28 mouse cellular contexts compared by ENCODE assay signal in genomic region chr4:34823901-34824300, GRCm38 (mm10). TPM values are rescaled to one million over a fixed set of nuclear protein-coding genes. Genes with fewer than 3 reads are reported as not detected.
DNase-seq lines count a peak whose midpoint lies in the region; ATAC-seq and TF ChIP-seq lines count a peak whose summit lies in the region.
"Had no signal": no experiment of that assay in that cellular context is flagged by ENCODE, and none has a peak within 500 bp of the region (broad histone marks: within the 10 kb centered on the region; RNA-seq: fewer than 3 reads in every experiment).

No protein-coding gene starts in this region.

- H3K36me3 ChIP-seq in forebrain, embryonic 14.5 days (ENCODE audit: control insufficient read depth, insufficient read depth, low read length) = peaks cover 14% of the 10 kb centered on the region
- H3K36me3 ChIP-seq in forebrain, embryonic 15.5 days = peaks cover 8% of the 10 kb centered on the region
- peaks cover 8% of the 10 kb centered on the region for H3K36me3 ChIP-seq in heart, embryonic 15.5 days
- H3K36me3 ChIP-seq in heart, embryonic 10.5 days = peaks cover 18% of the 10 kb centered on the region
- peaks cover 8% of the 10 kb centered on the region; the same call in 1 of the 2 replicates for H3K36me3 ChIP-seq in kidney, postnatal 0 days (ENCODE audit: insufficient read depth, low read length)
- H3K36me3 ChIP-seq in neural tube, embryonic 15.5 days = peaks cover 8% of the 10 kb centered on the region

- H3K4me2 ChIP-seq in forebrain, embryonic 14.5 days (ENCODE audit: low read length) = no peak overlapping the region
- no peak overlapping the region for H3K4me2 ChIP-seq in forebrain, embryonic 15.5 days (replicated peaks)
- H3K4me2 ChIP-seq in heart, embryonic 15.5 days = no peak overlapping the region
- H3K4me2 ChIP-seq in kidney, postnatal 0 days (ENCODE audit: low read length) = no peak overlapping the region
- no peak overlapping the region for H3K4me2 ChIP-seq in neural tube, embryonic 15.5 days
- H3K4me2 ChIP-seq: hindbrain, embryonic 15.5 days; kidney, embryonic 15.5 days; limb, embryonic 15.5 days; liver, embryonic 13.5 days; midbrain, embryonic 12.5 days; neural tube, embryonic 13.5 days had no signal

- peak; percentile 38 for DNase-seq in forebrain, embryonic 14.5 days (ENCODE audit: low spot score)
- no peak for DNase-seq in heart, embryonic 10.5 days (ENCODE audit: low spot score)
- DNase-seq in kidney, postnatal 0 days (ENCODE audit: low spot score) = peak; percentile 4
- DNase-seq in kidney, postnatal 10 days = no peak
- peak; percentile 70 for DNase-seq in telencephalon, adult 2 months (ENCODE audit: low read depth, low spot score)
- DNase-seq: adrenal gland, adult 2 months; adrenal gland, postnatal 36 days; gastrocnemius, adult 2 months; gastrocnemius, postnatal 36 days; kidney, adult 18-20 months; kidney, postnatal 4 days; liver, embryonic 13.5 days; lung, adult 18-20 months; lung, postnatal 4 days; retina, postnatal 1 day; right cerebral cortex, postnatal 14 days had no signal

- no peak for ATAC-seq in forebrain, embryonic 14.5 days
- ATAC-seq in forebrain, embryonic 15.5 days (replicated peaks) = no peak
- ATAC-seq in heart, embryonic 15.5 days (replicated peaks; ENCODE audit: insufficient number of reproducible peaks, insufficient read depth, low FRiP score, low read depth) = no peak
- ATAC-seq in kidney, postnatal 0 days (replicated peaks; ENCODE audit: low FRiP score, low read depth) = no peak
- no peak for ATAC-seq in neural tube, embryonic 15.5 days (ENCODE audit: low FRiP score)
- ATAC-seq: activated CD4-positive, CD25-positive, alpha-beta regulatory T cell, adult 4 months; lung, postnatal 0 days had no signal

- no peak for TF ChIP-seq CTCF in kidney, postnatal 0 days (IDR thresholded peaks at IDR 0.05; ENCODE audit: low read depth)

- WGBS in forebrain, embryonic 14.5 days = 79% methylated on average over 1 of the region's 1 CpGs
- WGBS in forebrain, embryonic 15.5 days = 78% methylated on average over 1 of the region's 1 CpGs
- WGBS in heart, embryonic 15.5 days = 93% methylated on average over 1 of the region's 1 CpGs
- 97% methylated on average over 1 of the region's 1 CpGs for WGBS in heart, embryonic 10.5 days
- WGBS in kidney, postnatal 0 days = 84% methylated on average over 1 of the region's 1 CpGs
- 84% methylated on average over 1 of the region's 1 CpGs for WGBS in neural tube, embryonic 15.5 days

- H3K9ac ChIP-seq in forebrain, embryonic 14.5 days (ENCODE audit: low read length) = no peak overlapping the region
- no peak overlapping the region for H3K9ac ChIP-seq in forebrain, embryonic 15.5 days (replicated peaks)
- no peak overlapping the region for H3K9ac ChIP-seq in heart, embryonic 15.5 days
- H3K9ac ChIP-seq in kidney, postnatal 0 days (ENCODE audit: low read depth, low read length) = no peak overlapping the region
- no peak overlapping the region for H3K9ac ChIP-seq in neural tube, embryonic 15.5 days (replicated peaks)
- H3K9ac ChIP-seq: hindbrain, embryonic 15.5 days; kidney, embryonic 15.5 days; limb, embryonic 15.5 days; liver, embryonic 13.5 days; midbrain, embryonic 12.5 days; neural tube, embryonic 13.5 days had no signal

- 0 out of 2 replicates have a peak, but pooled peaks cover 2% of the 10 kb centered on the region for H3K4me1 ChIP-seq in forebrain, embryonic 14.5 days (ENCODE audit: control insufficient read depth, insufficient read depth, low read length)
- peaks cover 5% of the 10 kb centered on the region; the same call in 1 of the 2 replicates for H3K4me1 ChIP-seq in forebrain, embryonic 15.5 days
- H3K4me1 ChIP-seq in heart, embryonic 15.5 days (replicated peaks) = peaks cover 3% of the 10 kb centered on the region; the same call in 1 of the 2 replicates
- H3K4me1 ChIP-seq in heart, embryonic 10.5 days = no peaks in the 10 kb centered on the region
- H3K4me1 ChIP-seq in kidney, postnatal 0 days (replicated peaks; ENCODE audit: insufficient read depth, low read length) = no peaks in the 10 kb centered on the region
- H3K4me1 ChIP-seq in neural tube, embryonic 15.5 days = no peaks in the 10 kb centered on the region
- H3K4me1 ChIP-seq: hindbrain, embryonic 15.5 days; kidney, embryonic 15.5 days; limb, embryonic 10.5 days; limb, embryonic 15.5 days; liver, embryonic 13.5 days; midbrain, embryonic 12.5 days; neural tube, embryonic 13.5 days had no signal

- peak overlapping the region; percentile 33; the same call in 1 of the 2 replicates for H3K27ac ChIP-seq in forebrain, embryonic 14.5 days (ENCODE audit: low read depth, low read length)
- H3K27ac ChIP-seq in forebrain, embryonic 15.5 days (replicated peaks) = no peak overlapping the region; the same call in 1 of the 2 replicates
- H3K27ac ChIP-seq in heart, embryonic 15.5 days = peak overlapping the region; percentile 17; the same call in 1 of the 2 replicates
- no peak overlapping the region for H3K27ac ChIP-seq in heart, embryonic 10.5 days
- no peak overlapping the region for H3K27ac ChIP-seq in kidney, postnatal 0 days
- H3K27ac ChIP-seq in neural tube, embryonic 15.5 days (replicated peaks) = no peak overlapping the region
- H3K27ac ChIP-seq: gastrocnemius, adult 2 months; hindbrain, embryonic 15.5 days; kidney, embryonic 15.5 days; limb, embryonic 10.5 days; limb, embryonic 15.5 days; liver, embryonic 13.5 days; midbrain, embryonic 12.5 days; neural tube, embryonic 13.5 days had no signal

- no peaks in the 10 kb centered on the region for H3K9me3 ChIP-seq in forebrain, embryonic 14.5 days (replicated peaks; ENCODE audit: control insufficient read depth, low read length)
- no peaks in the 10 kb centered on the region for H3K9me3 ChIP-seq in forebrain, embryonic 15.5 days
- no peaks in the 10 kb centered on the region for H3K9me3 ChIP-seq in heart, embryonic 15.5 days (replicated peaks)
- H3K9me3 ChIP-seq in heart, embryonic 10.5 days = no peaks in the 10 kb centered on the region
- H3K9me3 ChIP-seq in kidney, postnatal 0 days (replicated peaks; ENCODE audit: low read length) = no peaks in the 10 kb centered on the region
- H3K9me3 ChIP-seq in neural tube, embryonic 15.5 days (replicated peaks) = no peaks in the 10 kb centered on the region
- H3K9me3 ChIP-seq: hindbrain, embryonic 15.5 days; kidney, embryonic 15.5 days; limb, embryonic 10.5 days; limb, embryonic 15.5 days; liver, embryonic 13.5 days; megakaryocyte, embryonic 14.5 days; midbrain, embryonic 12.5 days; neural tube, embryonic 13.5 days had no signal

- no peak overlapping the region for H3K4me3 ChIP-seq in forebrain, embryonic 14.5 days (ENCODE audit: low read depth, low read length)
- H3K4me3 ChIP-seq in forebrain, embryonic 15.5 days = no peak overlapping the region
- H3K4me3 ChIP-seq in heart, embryonic 15.5 days = no peak overlapping the region
- H3K4me3 ChIP-seq in heart, embryonic 10.5 days = no peak overlapping the region
- H3K4me3 ChIP-seq in kidney, postnatal 0 days (replicated peaks; ENCODE audit: low read depth, low read length) = no peak overlapping the region
- no peak overlapping the region for H3K4me3 ChIP-seq in neural tube, embryonic 15.5 days (replicated peaks)
- H3K4me3 ChIP-seq: gastrocnemius, adult 2 months; hindbrain, embryonic 15.5 days; kidney, embryonic 15.5 days; limb, embryonic 10.5 days; limb, embryonic 15.5 days; liver, embryonic 13.5 days; megakaryocyte, embryonic 14.5 days; midbrain, embryonic 12.5 days; neural tube, embryonic 13.5 days had no signal

- no peaks in the 10 kb centered on the region for H3K27me3 ChIP-seq in forebrain, embryonic 14.5 days (replicated peaks; ENCODE audit: control insufficient read depth, insufficient read depth, low read length)
- no peaks in the 10 kb centered on the region for H3K27me3 ChIP-seq in forebrain, embryonic 15.5 days
- H3K27me3 ChIP-seq in heart, embryonic 15.5 days = no peaks in the 10 kb centered on the region
- no peaks in the 10 kb centered on the region for H3K27me3 ChIP-seq in heart, embryonic 10.5 days (ENCODE audit: insufficient read depth, poor library complexity, severe bottlenecking)
- H3K27me3 ChIP-seq in kidney, postnatal 0 days (ENCODE audit: insufficient read depth, low read length) = no peaks in the 10 kb centered on the region
- no peaks in the 10 kb centered on the region for H3K27me3 ChIP-seq in neural tube, embryonic 15.5 days (replicated peaks)
- H3K27me3 ChIP-seq: hindbrain, embryonic 15.5 days; kidney, embryonic 15.5 days; limb, embryonic 15.5 days; liver, embryonic 13.5 days; megakaryocyte, embryonic 14.5 days; midbrain, embryonic 12.5 days; neural tube, embryonic 13.5 days had no signal

RNA-seq across cellular contexts. Expression of gene Smim8, which starts 45.7 kb away (rescaled TPM):
- 55.0 and 68.2 TPM in 2 replicates for polyA plus RNA-seq in forebrain, embryonic 14.5 days (2014; fragmentation: Nextera tagmentation; extraction: Ambion mirVana)
- 46.1 and 48.5 TPM in 2 replicates for polyA plus RNA-seq in forebrain, embryonic 15.5 days (2015; fragmentation: Nextera tagmentation; extraction: Ambion mirVana)
- 57.6 and 65.1 TPM in 2 replicates for polyA plus RNA-seq in heart, embryonic 15.5 days (2015; fragmentation: Nextera tagmentation; extraction: Ambion mirVana)
- 39.0 and 47.7 TPM in 2 replicates for polyA plus RNA-seq in heart, embryonic 10.5 days (2016; fragmentation: Nextera tagmentation; extraction: Ambion mirVana)
- polyA plus RNA-seq in kidney, postnatal 0 days (2015; fragmentation: Nextera tagmentation; extraction: Ambion mirVana) = 73.0 and 80.3 TPM in 2 replicates
- polyA plus RNA-seq in neural tube, embryonic 15.5 days (2015; fragmentation: Nextera tagmentation; extraction: Ambion mirVana) = 49.6 and 49.9 TPM in 2 replicates

RNA-seq across cellular contexts. Expression of gene Zfp292, which starts 58.9 kb away (rescaled TPM):
- polyA plus RNA-seq in forebrain, embryonic 14.5 days (2014; fragmentation: Nextera tagmentation; extraction: Ambion mirVana) = 38.8 and 41.6 TPM in 2 replicates
- 36.7 and 37.4 TPM in 2 replicates for polyA plus RNA-seq in forebrain, embryonic 15.5 days (2015; fragmentation: Nextera tagmentation; extraction: Ambion mirVana)
- polyA plus RNA-seq in heart, embryonic 15.5 days (2015; fragmentation: Nextera tagmentation; extraction: Ambion mirVana) = 11.8 and 12.2 TPM in 2 replicates
- 16.1 and 17.6 TPM in 2 replicates for polyA plus RNA-seq in heart, embryonic 10.5 days (2016; fragmentation: Nextera tagmentation; extraction: Ambion mirVana)
- polyA plus RNA-seq in kidney, postnatal 0 days (2015; fragmentation: Nextera tagmentation; extraction: Ambion mirVana) = 12.4 and 13.2 TPM in 2 replicates
- polyA plus RNA-seq in neural tube, embryonic 15.5 days (2015; fragmentation: Nextera tagmentation; extraction: Ambion mirVana) = 20.0 and 20.3 TPM in 2 replicates

Comparison
In these comparisons a context has a peak if more than half of its experiments do, and no peak if none do; other contexts are left out.
1. DNase-seq: peak in forebrain, embryonic 14.5 days (single experiment), kidney, postnatal 0 days (single experiment) and telencephalon, adult 2 months (single experiment); none in heart, embryonic 10.5 days (single experiment) and kidney, postnatal 10 days (single experiment).
2. H3K27ac ChIP-seq: peak in forebrain, embryonic 14.5 days (single experiment) and heart, embryonic 15.5 days (single experiment); none in forebrain, embryonic 15.5 days (single experiment), heart, embryonic 10.5 days (single experiment), kidney, postnatal 0 days (single experiment) and neural tube, embryonic 15.5 days (single experiment).